Mouse (Mus musculus) spleen, embryonic (tissue): ENCODE data around the gene Stat1.

Experiments used
- CTCF ChIA-PET: fragments of 350-600 bp; sonication (Branson Sonifier 250); formaldehyde crosslinking; loops from one replicate; lab custom pipeline; 2022; lab: Charles Lee

Stat1 gene

GRCm38 (mm10) chr1:52158490-52159381 is 39.5 kb downstream of the Stat1 start:
- CTCF ChIA-PET = no interaction called here

GRCm38 (mm10) chr1:52161151-52161550 is 41.9 kb downstream of the Stat1 start:
- CTCF ChIA-PET = no interaction called here

- CTCF ChIA-PET = no interaction called here
Measured at GRCm38 (mm10) chr1:52163707-52164457, 44.6 kb downstream of the Stat1 start.

- CTCF ChIA-PET = interaction anchor here (0.6 kb wide), 1 partner anchor 689 kb away, joined by 9 read pairs; no protein-coding TSS in a partner anchor
Measured at GRCm38 (mm10) chr1:52166652-52167220, 47.5 kb downstream of the Stat1 start.

- CTCF ChIA-PET = no interaction called here
Measured at GRCm38 (mm10) chr1:52170057-52170456, 50.8 kb downstream of the Stat1 start.

- CTCF ChIA-PET = no interaction called here
Measured at GRCm38 (mm10) chr1:52170747-52171146, 51.5 kb downstream of the Stat1 start.

GRCm38 (mm10) chr1:52171271-52171670 is 52.0 kb downstream of the Stat1 start:
- CTCF ChIA-PET = no interaction called here

- CTCF ChIA-PET = no interaction called here
Measured at GRCm38 (mm10) chr1:52175321-52175720, 56.1 kb downstream of the Stat1 start.

- CTCF ChIA-PET = no interaction called here
Measured at GRCm38 (mm10) chr1:52175983-52176382, 56.7 kb downstream of the Stat1 start.

- CTCF ChIA-PET = no interaction called here
Measured at GRCm38 (mm10) chr1:52176999-52177398, 57.8 kb downstream of the Stat1 start.

- CTCF ChIA-PET = interaction anchor here (0.6 to 0.8 kb wide), 2 partner anchors 32 to 67 kb away, joined by 3 read pairs; no protein-coding TSS in a partner anchor
Measured at GRCm38 (mm10) chr1:52179939-52180568, 60.8 kb downstream of the Stat1 start.

- CTCF ChIA-PET = no interaction called here
Measured at GRCm38 (mm10) chr1:52181994-52182393, 62.8 kb downstream of the Stat1 start.

GRCm38 (mm10) chr1:52182992-52183391 is 63.8 kb downstream of the Stat1 start:
- CTCF ChIA-PET = no interaction called here
